Mouse (Mus musculus): ENCODE data around the gene Clec2g.

- TF ChIP-seq CTCF (IDR thresholded peaks at IDR 0.05; ENCODE audit: low read depth) (no peak), EP300 (IDR thresholded peaks at IDR 0.05; ENCODE audit: low read depth) (no peak)
These were observed 7.7 kb downstream of the Clec2g start for GRCm38 (mm10) chr6:128941646-128942421.
